Mouse (Mus musculus) embryo, embryonic 10 days (tissue): ENCODE measurements at regions not wholly inside any gene's neighbourhood (a gene's known extent, or its start where the extent isn't known, plus 50 kb on each side); places are given as distances from the start of the nearest gene placed in this dataset.
"Not testable (repeated sequence)": the region's sequence is repeated elsewhere in the genome, so short reads cannot be mapped to it uniquely, and the experiment has no call there.

Source experiments
- DNase-seq: peaks from one replicate; pipeline ENCODE4 v3.0.0-alpha.2; 2015; ENCODE audit warnings: low spot score

DNA sequence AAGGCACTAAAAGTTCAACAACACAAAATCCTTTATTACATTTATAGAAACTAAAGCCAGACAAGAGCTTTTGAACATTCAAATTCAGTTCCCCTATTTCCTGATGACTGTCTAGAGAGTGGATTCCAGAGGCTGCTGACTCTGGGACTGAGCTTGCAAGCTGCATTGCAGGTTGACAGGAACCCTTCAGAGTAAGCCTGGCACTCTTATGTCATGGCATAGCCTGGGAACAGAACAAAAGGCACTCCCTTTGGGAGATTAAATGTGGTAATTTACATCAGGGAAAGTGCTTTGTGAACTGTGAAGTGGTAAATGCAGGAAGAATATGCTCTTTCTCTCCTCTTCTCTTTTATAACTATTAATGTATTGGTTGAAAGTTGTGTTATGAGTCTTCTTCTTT, 847.3 kb downstream of the Bcl11a start:
- no peak for DNase-seq

GRCm38 (mm10) chr11:24943646-24944045, 865.8 kb downstream of the Bcl11a start:
- no peak for DNase-seq

DNA sequence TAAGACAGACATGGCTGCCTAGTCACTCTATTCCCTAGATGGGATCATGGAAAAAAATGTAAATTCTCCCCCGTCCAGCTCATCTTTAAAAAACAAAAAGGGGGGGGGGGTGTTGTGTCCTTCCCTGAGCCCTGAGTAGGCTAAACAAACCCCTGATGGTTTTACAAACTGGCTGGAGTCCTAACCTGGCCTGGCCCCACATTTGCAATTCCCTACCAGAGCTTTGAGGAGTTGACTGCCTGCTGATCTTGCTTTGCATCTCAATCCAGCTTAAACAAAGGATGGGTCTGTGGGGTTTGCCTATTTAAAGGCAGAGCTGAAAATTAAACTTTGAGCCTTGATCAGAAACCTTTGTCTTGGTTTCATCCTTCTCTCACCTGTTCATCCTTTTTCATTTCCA, 873.3 kb downstream of the Bcl11a start:
- no peak for DNase-seq

DNA sequence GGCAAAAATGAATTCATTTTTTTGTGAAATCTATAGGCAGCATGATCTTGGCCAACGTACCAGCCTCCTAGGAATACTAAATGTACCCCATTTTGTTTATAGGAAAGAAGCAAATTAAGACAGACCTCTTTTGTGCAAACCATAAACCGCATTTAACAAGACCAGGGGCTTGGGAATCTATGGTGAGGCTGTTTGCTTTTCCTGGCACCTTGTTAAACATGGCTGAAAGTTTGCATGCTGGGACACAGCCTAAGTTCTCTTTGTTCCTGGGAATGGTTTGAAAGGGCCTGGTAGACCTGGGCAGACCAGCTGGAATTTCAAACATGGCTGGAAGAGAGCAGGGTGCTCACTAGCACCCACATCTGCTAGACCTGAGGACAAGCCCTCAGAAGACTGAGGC, 894.5 kb downstream of the Bcl11a start:
- DNase-seq = no peak

DNA sequence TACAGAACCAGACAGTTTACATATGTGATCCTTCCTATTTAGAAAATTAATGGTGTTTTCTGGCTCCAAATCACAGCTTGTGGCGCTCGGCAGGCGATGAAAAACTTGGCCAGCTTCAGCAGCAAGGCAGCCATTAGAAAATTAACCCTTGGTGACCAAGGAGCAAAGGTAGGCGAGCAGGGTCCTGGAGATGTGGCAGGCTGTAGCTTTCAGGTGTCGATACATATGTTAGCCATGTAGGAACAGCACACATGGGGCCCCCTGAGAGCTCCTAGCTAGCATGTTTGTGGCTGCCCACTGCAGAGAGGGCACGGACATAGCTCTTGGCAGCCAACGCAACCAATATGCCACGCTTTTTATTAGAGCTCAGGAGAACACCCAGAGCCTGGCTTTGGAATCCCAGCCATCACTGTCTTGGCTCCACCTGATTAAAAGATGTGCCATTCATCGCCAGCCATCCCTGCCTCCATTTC, 902.4 kb downstream of the Bcl11a start:
- no peak for DNase-seq

GRCm38 (mm10) chr11:24983060-24983629, 905.3 kb downstream of the Bcl11a start:
- no peak for DNase-seq

DNA sequence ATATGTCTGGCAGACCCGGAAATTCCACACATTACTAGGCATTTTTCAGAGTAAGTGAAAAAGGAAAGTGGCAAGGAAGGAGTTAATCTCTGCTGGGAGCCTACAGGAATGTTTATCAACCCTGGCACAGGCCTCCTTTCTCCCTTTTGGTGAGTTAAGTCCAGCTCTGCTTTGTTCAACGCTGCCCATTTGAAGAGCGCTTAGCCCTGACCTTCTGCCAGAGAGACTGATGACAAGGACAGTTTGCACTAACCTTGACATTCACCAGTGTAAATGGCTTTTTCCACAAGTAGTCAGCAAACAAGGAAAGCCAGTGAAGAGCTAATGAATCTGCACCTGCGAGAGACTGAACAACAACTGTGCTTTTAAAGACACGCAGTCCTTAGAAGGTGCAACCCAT, 927.6 kb downstream of the Bcl11a start:
- DNase-seq = peak; percentile 39

DNA sequence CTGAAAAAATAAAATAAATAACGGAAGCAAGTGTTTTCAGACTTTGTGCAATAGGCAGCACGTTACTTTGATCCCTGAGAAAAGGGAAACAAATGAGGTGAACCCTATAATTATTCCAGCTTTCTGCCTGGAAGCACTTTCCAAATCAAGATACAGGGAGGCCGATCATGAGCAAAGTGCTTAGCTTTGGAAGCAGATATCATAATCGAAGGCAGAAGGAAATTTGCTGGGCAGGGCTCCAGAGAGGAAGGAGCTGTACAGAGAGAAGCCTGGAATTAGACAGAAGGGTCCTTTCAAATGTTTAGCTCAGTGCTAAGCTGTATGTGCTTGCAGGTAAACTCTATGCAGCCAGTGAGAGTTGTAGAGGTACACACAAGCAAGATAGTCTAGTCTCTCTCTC, 948.9 kb downstream of the Bcl11a start:
- DNase-seq = no peak

- peak; percentile 60 for DNase-seq
Observed at GRCm38 (mm10) chr11:25040983-25041382, 963.1 kb downstream of the Bcl11a start.

DNA sequence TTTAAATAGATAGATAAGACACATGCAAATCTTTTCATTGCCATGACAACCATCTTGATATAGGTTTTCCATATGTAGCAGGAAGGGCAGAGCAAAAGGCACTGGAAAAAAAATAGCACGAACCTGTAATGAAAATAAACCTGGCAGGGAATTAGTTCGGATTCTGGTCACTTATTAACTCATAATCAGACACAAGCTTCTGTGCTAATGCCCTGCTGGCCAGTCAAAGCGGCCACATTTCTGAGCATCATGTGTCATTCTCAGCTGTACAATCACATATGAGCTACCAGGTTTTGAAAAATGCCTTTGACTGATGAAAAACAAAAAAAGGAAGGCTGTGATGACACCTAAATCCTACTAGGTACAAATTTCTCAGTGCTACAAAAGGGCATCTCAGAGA, 964.9 kb downstream of the Bcl11a start:
- DNase-seq = no peak

- DNase-seq = no peak
Observed at GRCm38 (mm10) chr11:25045339-25045738, 967.5 kb downstream of the Bcl11a start.

- peak; percentile 21 for DNase-seq
Observed at GRCm38 (mm10) chr11:25045977-25046376, 968.1 kb downstream of the Bcl11a start.

GRCm38 (mm10) chr11:25055698-25056097, 977.8 kb downstream of the Bcl11a start:
- DNase-seq = no peak

DNA sequence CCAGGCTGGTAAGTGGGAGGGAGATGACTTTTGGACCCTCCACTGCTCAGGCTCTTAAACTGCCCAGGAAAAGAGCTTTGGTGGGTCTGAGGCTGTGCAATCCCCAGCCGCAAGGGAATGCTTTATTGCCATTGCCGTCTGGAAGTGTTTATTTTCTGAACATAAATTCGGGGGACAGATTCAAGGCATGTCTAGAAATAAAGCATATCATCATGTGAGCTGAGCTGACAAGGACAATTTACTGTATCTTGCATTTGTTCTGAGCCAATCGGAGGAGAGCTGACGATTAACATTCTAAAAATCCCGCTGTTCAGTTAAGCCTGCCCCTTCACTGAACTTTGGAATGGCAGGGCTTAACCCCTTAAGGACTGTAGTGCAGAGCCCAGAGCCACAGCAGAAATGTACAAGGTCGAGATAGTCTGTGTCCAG, 979.3 kb downstream of the Bcl11a start:
- DNase-seq = peak; percentile 78

DNA sequence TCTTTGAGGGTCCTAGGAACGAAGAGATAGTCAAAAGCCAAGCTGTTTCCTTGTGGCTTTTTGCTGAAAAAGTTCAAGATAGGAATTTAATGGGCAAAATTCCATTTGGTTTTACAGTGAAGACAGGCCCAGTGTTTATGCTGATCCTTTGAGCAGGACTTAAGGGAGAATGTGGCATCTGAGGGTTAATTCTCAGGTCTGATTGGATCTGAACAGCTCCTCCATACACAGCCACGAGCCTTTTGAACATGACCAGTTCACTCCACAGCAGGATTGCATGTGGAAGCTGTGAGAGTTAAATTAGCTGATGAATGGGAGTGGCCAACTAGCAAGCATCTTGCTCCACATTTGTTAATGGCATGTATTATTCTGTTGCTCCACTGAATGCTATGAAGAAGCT, 979.7 kb downstream of the Bcl11a start:
- peak; percentile 45 for DNase-seq

- no peak for DNase-seq
Observed at GRCm38 (mm10) chr11:25063042-25063441, 985.2 kb downstream of the Bcl11a start.

- DNase-seq = peak; percentile 34
Observed at GRCm38 (mm10) chr11:25063978-25064377, 986.1 kb downstream of the Bcl11a start.

- DNase-seq = not testable (repeated sequence)
Observed at GRCm38 (mm10) chr11:25099976-25100375, 1022.1 kb downstream of the Bcl11a start.

DNA sequence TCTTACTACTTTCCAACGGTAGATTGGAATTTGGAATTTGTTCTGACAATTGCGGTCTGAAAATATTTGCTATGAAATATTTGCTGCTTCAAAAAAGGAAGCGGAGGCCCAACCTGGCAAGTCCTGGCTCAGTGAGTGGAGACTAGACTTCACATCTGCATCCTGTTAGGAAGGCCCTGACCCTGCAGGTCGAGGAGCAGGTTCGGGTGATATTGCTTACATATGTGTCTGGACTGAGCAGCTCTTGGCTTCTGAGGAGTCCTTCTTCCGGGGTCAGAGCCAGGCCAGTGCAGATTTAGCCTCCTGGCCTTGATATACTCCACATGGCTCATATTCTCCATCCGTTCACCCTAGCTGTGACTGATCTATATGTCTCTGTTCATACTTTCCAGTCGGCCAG, 1026.6 kb downstream of the Bcl11a start:
- peak; percentile 86 for DNase-seq

DNA sequence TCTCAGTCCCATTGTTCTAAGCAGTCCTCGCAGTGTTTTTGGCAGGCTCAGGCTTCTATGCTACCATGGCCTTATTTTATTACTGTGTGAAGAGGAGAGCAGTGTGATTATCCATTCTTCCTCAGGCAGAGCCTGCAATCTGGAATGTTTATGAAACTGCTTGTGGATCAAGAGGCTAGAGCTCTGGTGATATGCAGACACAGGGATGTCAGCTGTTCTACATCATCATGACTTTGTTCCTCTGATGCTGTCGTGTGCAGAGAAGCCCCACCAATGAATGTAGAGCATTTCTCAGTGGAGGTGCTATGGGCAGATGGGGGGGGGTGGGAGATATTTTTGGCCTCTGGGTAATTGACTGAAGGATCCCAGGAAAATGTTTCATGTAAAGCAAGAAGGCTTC, 1046.6 kb downstream of the Bcl11a start:
- no peak for DNase-seq

DNA sequence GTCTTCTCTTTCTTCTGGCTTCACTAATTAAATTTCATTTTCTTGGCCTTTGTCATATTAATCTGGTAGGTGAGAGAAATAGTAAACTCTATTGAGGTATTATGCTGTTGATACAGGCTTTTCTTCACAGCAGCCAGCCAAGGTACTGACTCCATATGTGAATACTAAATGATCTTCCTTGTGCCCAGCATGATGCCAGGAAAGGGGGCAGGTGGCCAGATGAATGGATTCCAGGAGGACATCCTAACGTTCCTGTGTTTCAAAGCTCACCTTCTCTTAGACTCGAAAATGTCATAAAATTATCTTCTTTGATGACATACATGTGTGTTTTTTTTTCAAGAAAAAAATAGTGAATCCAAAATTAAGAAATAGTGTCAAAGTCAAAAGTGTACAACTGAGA, 1064.4 kb downstream of the Bcl11a start:
- no peak for DNase-seq

GRCm38 (mm10) chr11:25142833-25143232, 1065.0 kb downstream of the Bcl11a start:
- no peak for DNase-seq

DNA sequence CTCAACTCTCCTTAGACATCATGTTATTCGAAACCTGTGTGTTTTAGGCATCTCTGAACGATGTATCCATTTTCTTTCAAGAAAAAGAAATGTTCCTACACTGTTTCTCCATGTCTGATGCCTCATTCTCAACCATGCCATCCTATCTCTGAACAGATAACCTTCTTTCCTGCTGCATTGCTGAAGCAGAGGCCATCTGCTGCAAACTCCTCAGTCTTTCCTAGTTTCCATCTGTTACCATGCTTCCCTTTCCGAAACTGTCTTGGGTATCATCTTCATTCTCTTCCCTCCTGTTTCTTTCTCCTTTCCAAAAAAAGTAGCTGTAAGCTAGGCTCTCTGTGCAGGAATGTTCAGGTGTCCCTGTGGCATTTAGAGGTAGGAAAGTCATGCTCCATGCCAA, 1063.3 kb downstream of the 5730522E02Rik start:
- DNase-seq = no peak

GRCm38 (mm10) chr11:25156705-25157104, 1053.9 kb downstream of the 5730522E02Rik start:
- no peak for DNase-seq
